Mouse (Mus musculus): ENCODE measurements at regions not wholly inside any gene's neighbourhood (a gene's known extent, or its start where the extent isn't known, plus 50 kb on each side); places are given as distances from the start of the nearest gene placed in this dataset.

DNA sequence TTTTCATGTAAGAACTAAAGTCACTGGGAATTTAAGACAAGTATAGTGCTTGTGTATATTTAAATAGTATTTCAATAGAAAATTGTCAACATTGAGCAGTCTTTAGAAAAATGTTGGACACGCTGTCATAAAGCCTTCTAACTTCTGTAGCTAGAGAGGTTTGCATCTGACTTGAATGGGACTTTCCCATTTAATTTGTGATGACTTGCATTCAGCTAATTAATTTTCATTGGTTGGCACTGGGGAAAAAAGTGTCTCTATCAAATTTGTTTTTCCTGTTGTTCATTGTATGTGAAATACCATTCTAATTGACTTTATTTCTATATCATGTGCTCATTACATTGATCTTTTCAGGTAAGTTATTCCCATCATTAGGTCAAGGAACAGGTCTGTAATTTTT is 104.6 kb upstream of the Otogl start:
- Histone ChIP-seq H3K27ac (ENCODE audit: low read length) (no peak overlapping the region), H3K9ac (ENCODE audit: low read depth, low read length) (no peak overlapping the region), H3K36me3 (ENCODE audit: control insufficient read depth, insufficient read depth) (no peaks in the 10 kb centered on the region), H3K4me3 (ENCODE audit: low read depth, low read length) (no peak overlapping the region), H3K4me1 (ENCODE audit: control insufficient read depth, low read depth, low read length) (no peaks in the 10 kb centered on the region), H3K27me3 (ENCODE audit: control insufficient read depth, insufficient read depth, low read depth, low read length) (no peaks in the 10 kb centered on the region), H3K4me2 (ENCODE audit: low read depth, low read length) (no peak overlapping the region), H3K9me3 (replicated peaks; ENCODE audit: control insufficient read depth, low read length) (no peaks in the 10 kb centered on the region)
- 69% methylated on average over 1 of the region's 1 CpGs for WGBS (ENCODE audit: insufficient replicate concordance)
- no peak for ATAC-seq (ENCODE audit: low read depth)

DNA sequence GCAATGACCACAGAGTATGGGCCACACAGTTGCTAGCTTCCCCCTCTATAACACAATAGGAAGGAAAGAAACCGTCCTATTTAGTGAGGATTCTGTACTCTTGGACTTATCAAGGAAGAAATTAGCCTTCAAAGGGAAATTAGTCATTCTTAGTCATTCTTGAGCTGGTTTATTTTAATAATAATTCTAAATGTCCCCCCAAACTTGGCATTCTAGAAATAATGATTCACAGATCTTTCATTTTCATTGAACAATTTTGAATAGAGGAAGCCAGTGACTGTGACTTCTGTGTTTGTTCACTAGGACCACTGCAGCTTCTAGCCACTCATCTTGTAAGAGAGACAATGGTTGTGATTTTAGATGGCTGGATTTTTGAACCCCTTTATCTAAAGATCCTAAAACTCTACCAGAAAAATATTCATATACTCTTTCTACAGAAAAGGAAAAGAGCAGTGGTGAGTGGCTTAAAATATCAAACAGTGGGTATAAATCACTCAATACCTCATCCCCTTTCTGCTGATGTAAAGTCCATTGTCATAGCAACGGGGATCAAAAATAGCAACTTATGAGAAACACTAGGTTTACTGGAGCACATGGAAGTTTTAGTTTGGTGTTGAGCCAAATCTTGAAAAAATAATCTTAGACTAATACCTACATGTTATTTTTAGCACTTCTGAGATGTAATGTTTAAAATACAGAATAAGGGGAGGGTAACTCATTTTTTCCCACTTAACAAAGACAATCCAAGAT is 83.1 kb upstream of the Otogl start:
- ATAC-seq (ENCODE audit: low read depth), result no peak
- Histone ChIP-seq H3K9me3 (replicated peaks; ENCODE audit: control insufficient read depth, low read length) (no peaks in the 10 kb centered on the region), H3K4me2 (ENCODE audit: low read depth, low read length) (no peak overlapping the region), H3K27me3 (ENCODE audit: control insufficient read depth, insufficient read depth, low read depth, low read length) (no peaks in the 10 kb centered on the region), H3K4me1 (ENCODE audit: control insufficient read depth, low read depth, low read length) (no peaks in the 10 kb centered on the region), H3K36me3 (ENCODE audit: control insufficient read depth, insufficient read depth) (no peaks in the 10 kb centered on the region), H3K27ac (ENCODE audit: low read length) (no peak overlapping the region), H3K9ac (ENCODE audit: low read depth, low read length) (no peak overlapping the region), H3K4me3 (ENCODE audit: low read depth, low read length) (no peak overlapping the region)
- 42% methylated on average over 2 of the region's 2 CpGs for WGBS (ENCODE audit: insufficient replicate concordance)

DNA sequence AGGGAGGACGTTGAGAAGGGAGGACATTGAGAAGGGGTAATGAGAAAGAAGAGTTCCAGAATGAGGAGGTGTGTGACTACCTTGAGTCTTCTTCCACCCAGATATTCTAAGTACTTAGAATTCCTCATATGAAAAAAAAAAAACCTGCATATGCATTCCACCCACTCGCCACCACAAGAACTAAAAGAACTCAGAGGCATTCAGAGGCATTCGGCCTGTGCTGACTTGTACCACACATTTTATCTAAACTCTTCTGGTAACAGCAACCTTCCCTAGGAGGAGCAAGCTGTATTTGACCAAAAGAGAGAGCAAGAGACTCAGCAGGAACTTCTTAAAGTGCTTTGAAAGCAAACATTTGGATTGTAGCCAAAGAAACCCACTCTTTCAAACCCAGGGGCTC is 80.7 kb upstream of the Otogl start:
- H3K4me2 ChIP-seq (ENCODE audit: low read depth, low read length), result no peak overlapping the region
- no peaks in the 10 kb centered on the region for H3K36me3 ChIP-seq (ENCODE audit: control insufficient read depth, insufficient read depth)
- H3K4me3 ChIP-seq (ENCODE audit: low read depth, low read length), result no peak overlapping the region
- H3K27me3 ChIP-seq (ENCODE audit: control insufficient read depth, insufficient read depth, low read depth, low read length), result no peaks in the 10 kb centered on the region
- H3K27ac ChIP-seq (ENCODE audit: low read length), result no peak overlapping the region
- 60% methylated on average over 3 of the region's 3 CpGs for WGBS (ENCODE audit: insufficient replicate concordance)
- H3K9me3 ChIP-seq (replicated peaks; ENCODE audit: control insufficient read depth, low read length), result no peaks in the 10 kb centered on the region
- ATAC-seq (ENCODE audit: low read depth), result no peak
- H3K4me1 ChIP-seq (ENCODE audit: control insufficient read depth, low read depth, low read length), result no peaks in the 10 kb centered on the region
- H3K9ac ChIP-seq (ENCODE audit: low read depth, low read length), result no peak overlapping the region

DNA sequence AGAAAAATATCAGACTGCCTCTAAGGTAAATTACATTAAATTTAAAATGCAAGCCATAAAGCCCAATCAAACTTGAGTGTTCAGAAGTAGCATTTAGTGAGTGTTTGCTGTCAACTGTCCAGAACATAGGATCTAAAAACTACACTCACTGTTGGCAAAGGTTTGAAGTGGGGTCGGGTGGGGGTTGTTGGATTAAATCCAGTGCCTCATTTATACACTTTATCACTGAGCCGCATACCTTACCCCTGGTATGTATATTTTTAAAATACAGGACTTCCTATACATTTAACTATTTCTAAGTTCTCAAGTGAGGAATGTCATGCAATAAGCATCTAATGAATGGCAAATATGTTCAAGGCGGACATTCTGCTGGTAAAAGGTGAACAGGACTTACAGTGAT is 78.6 kb upstream of the Otogl start:
- no peak overlapping the region for H3K4me2 ChIP-seq (ENCODE audit: low read depth, low read length)
- 58% methylated on average over 3 of the region's 3 CpGs for WGBS (ENCODE audit: insufficient replicate concordance)
- H3K36me3 ChIP-seq (ENCODE audit: control insufficient read depth, insufficient read depth), result no peaks in the 10 kb centered on the region
- no peak overlapping the region for H3K27ac ChIP-seq (ENCODE audit: low read length)
- H3K4me1 ChIP-seq (ENCODE audit: control insufficient read depth, low read depth, low read length), result no peaks in the 10 kb centered on the region
- no peak for ATAC-seq (ENCODE audit: low read depth)
- H3K27me3 ChIP-seq (ENCODE audit: control insufficient read depth, insufficient read depth, low read depth, low read length), result no peaks in the 10 kb centered on the region
- no peaks in the 10 kb centered on the region for H3K9me3 ChIP-seq (replicated peaks; ENCODE audit: control insufficient read depth, low read length)
- H3K9ac ChIP-seq (ENCODE audit: low read depth, low read length), result no peak overlapping the region
- no peak overlapping the region for H3K4me3 ChIP-seq (ENCODE audit: low read depth, low read length)

DNA sequence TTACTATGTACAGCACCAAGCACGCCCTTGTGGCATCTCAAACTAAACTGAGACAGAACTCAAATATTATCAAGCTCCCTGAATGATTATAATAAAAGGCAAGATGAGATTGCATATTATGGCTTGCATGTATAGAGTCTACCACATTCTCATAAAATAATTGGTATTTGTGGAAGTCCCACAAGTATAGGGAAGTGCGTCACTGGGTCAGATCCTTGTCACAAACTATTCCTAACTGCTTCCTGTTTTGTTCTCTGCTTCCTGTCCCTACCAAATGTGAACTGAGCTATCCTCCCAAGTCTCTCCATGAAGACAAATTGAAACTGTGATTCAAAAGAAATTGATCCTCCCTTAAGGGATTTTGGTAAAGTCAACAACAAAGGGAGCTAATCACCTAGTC is 78.0 kb upstream of the Otogl start:
- H3K4me2 ChIP-seq (ENCODE audit: low read depth, low read length), result no peak overlapping the region
- H3K36me3 ChIP-seq (ENCODE audit: control insufficient read depth, insufficient read depth), result no peaks in the 10 kb centered on the region
- ATAC-seq (ENCODE audit: low read depth), result no peak
- no peaks in the 10 kb centered on the region for H3K9me3 ChIP-seq (replicated peaks; ENCODE audit: control insufficient read depth, low read length)
- 58% methylated on average over 2 of the region's 2 CpGs for WGBS (ENCODE audit: insufficient replicate concordance)
- no peaks in the 10 kb centered on the region for H3K27me3 ChIP-seq (ENCODE audit: control insufficient read depth, insufficient read depth, low read depth, low read length)
- no peak overlapping the region for H3K9ac ChIP-seq (ENCODE audit: low read depth, low read length)
- no peaks in the 10 kb centered on the region for H3K4me1 ChIP-seq (ENCODE audit: control insufficient read depth, low read depth, low read length)
- H3K27ac ChIP-seq (ENCODE audit: low read length), result no peak overlapping the region
- H3K4me3 ChIP-seq (ENCODE audit: low read depth, low read length), result no peak overlapping the region

DNA sequence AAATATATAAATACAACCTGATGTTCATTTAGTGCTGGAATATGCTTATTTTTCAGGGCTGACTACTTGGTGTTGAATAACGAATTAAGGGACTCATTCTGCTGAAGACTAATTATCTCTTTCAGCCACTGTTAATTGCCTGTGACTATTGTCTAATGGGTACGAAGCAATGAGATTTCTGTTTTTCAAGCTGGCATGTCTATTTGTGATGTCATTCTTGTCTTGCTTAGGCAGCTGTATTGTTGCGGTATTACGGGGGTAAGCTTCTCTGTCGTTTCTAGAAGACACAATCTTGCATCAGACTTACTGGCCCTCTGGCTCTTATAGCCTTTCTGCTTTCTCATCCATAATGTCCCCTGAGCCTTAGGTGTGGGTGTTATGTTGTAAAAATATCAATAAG is 70.7 kb upstream of the Otogl start:
- H3K36me3 ChIP-seq (ENCODE audit: control insufficient read depth, insufficient read depth), result no peaks in the 10 kb centered on the region
- H3K4me1 ChIP-seq (ENCODE audit: control insufficient read depth, low read depth, low read length), result no peaks in the 10 kb centered on the region
- 69% methylated on average over 5 of the region's 5 CpGs for WGBS (ENCODE audit: insufficient replicate concordance)
- H3K4me3 ChIP-seq (ENCODE audit: low read depth, low read length), result no peak overlapping the region
- H3K27me3 ChIP-seq (ENCODE audit: control insufficient read depth, insufficient read depth, low read depth, low read length), result no peaks in the 10 kb centered on the region
- H3K27ac ChIP-seq (ENCODE audit: low read length), result no peak overlapping the region
- ATAC-seq (ENCODE audit: low read depth), result no peak
- no peaks in the 10 kb centered on the region for H3K9me3 ChIP-seq (replicated peaks; ENCODE audit: control insufficient read depth, low read length)
- H3K9ac ChIP-seq (ENCODE audit: low read depth, low read length), result no peak overlapping the region
- no peak overlapping the region for H3K4me2 ChIP-seq (ENCODE audit: low read depth, low read length)

DNA sequence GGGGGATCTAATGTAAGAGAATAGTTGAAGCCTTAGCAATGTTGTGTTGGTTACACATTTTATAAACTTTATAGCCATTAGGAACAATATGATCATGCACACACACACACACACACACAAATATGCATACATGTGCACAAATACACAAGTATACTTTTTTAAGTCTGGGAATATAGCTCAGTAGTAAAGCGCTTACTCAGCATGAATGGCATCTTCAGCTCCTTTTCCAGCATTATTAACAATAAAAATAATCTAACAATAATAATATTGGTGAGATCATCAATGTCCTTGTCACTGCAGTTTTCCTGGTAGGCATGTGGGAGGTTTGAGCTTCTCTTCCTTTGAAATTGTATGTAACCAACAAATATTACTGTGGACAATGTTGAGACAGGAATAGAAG is 70.1 kb upstream of the Otogl start:
- Histone ChIP-seq H3K27me3 (ENCODE audit: control insufficient read depth, insufficient read depth, low read depth, low read length) (no peaks in the 10 kb centered on the region), H3K27ac (ENCODE audit: low read length) (no peak overlapping the region), H3K4me2 (ENCODE audit: low read depth, low read length) (no peak overlapping the region), H3K36me3 (ENCODE audit: control insufficient read depth, insufficient read depth) (no peaks in the 10 kb centered on the region), H3K4me1 (ENCODE audit: control insufficient read depth, low read depth, low read length) (no peaks in the 10 kb centered on the region), H3K9ac (ENCODE audit: low read depth, low read length) (no peak overlapping the region), H3K4me3 (ENCODE audit: low read depth, low read length) (no peak overlapping the region), H3K9me3 (replicated peaks; ENCODE audit: control insufficient read depth, low read length) (no peaks in the 10 kb centered on the region)
- WGBS (ENCODE audit: insufficient replicate concordance), result 73% methylated on average over 1 of the region's 1 CpGs
- ATAC-seq (ENCODE audit: low read depth), result no peak

DNA sequence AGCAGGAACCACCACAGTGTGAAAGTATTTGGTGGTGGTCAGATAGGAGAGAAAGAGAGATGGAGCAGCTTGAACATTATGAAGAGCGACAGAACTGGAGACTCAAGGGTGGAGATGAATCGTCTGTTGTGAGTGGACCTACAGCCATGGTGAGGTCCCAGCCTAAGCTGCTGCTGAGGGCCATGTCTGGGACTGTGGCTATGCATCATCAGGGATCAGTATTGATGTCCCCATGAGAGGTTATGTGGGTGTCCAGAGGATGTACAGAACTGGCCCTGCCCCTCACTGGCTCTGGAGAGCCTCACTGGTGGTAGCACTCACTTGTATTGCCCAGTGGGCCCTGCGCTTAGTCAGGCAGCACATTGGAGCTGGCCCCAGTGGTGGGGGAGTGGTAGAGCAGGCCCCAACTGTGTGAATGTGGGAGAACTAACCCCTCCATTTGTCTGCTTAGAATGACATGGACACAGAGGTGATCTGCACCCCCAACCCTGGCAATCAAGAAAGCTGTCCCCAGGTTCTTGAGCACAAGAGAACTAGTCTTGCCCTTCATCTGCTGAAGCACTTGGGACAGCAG is 64.5 kb upstream of the Otogl start:
- no peaks in the 10 kb centered on the region for H3K4me1 ChIP-seq (ENCODE audit: control insufficient read depth, low read depth, low read length)
- no peaks in the 10 kb centered on the region for H3K27me3 ChIP-seq (ENCODE audit: control insufficient read depth, insufficient read depth, low read depth, low read length)
- no peak overlapping the region for H3K27ac ChIP-seq (ENCODE audit: low read length)
- H3K36me3 ChIP-seq (ENCODE audit: control insufficient read depth, insufficient read depth), result no peaks in the 10 kb centered on the region
- ATAC-seq (ENCODE audit: low read depth), result no peak
- 69% methylated on average over 3 of the region's 3 CpGs for WGBS (ENCODE audit: insufficient replicate concordance)
- no peak overlapping the region for H3K4me2 ChIP-seq (ENCODE audit: low read depth, low read length)
- H3K9ac ChIP-seq (ENCODE audit: low read depth, low read length), result no peak overlapping the region
- no peak overlapping the region for H3K4me3 ChIP-seq (ENCODE audit: low read depth, low read length)
- H3K9me3 ChIP-seq (replicated peaks; ENCODE audit: control insufficient read depth, low read length), result no peaks in the 10 kb centered on the region

DNA sequence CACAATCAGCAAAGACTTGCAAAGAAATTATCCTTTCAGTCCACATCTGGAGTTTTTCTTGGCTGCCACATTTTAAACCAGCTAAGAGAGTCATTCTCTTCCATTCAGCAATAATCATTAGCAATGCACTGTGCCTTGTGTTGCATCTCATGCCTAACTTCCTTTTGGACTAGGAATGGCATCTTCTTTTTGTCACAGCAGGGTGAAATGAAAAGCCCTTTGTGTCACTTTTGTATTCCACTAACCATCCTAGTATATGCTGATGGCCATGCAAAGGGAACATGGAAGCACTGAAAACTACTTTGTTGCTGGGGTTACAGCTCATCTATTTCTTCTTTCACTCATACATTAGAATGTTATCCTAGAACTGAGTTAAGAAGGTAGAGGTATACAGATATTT is 59.8 kb upstream of the Otogl start:
- H3K9me3 ChIP-seq (replicated peaks; ENCODE audit: control insufficient read depth, low read length), result no peaks in the 10 kb centered on the region
- no peak overlapping the region for H3K9ac ChIP-seq (ENCODE audit: low read depth, low read length)
- H3K27me3 ChIP-seq (ENCODE audit: control insufficient read depth, insufficient read depth, low read depth, low read length), result no peaks in the 10 kb centered on the region
- ATAC-seq (ENCODE audit: low read depth), result no peak
- no peaks in the 10 kb centered on the region for H3K36me3 ChIP-seq (ENCODE audit: control insufficient read depth, insufficient read depth)
- no peak overlapping the region for H3K4me3 ChIP-seq (ENCODE audit: low read depth, low read length)
- no peaks in the 10 kb centered on the region for H3K4me1 ChIP-seq (ENCODE audit: control insufficient read depth, low read depth, low read length)
- H3K27ac ChIP-seq (ENCODE audit: low read length), result no peak overlapping the region
- no peak overlapping the region for H3K4me2 ChIP-seq (ENCODE audit: low read depth, low read length)
